Mouse (Mus musculus) neural tube, embryonic 12.5 days (tissue): Measurements from ENCODE around the gene Diras2. TPM values are rescaled to one million over a fixed set of nuclear protein-coding genes. Genes with fewer than 3 reads are reported as not detected.
"Not testable (repeated sequence)": the region's sequence is repeated elsewhere in the genome, so short reads cannot be mapped to it uniquely, and the experiment has no call there.

Source experiments
- ATAC-seq: fragments of 200-750 bp; cut with Nextera tagmentation; 2 replicates; pipeline ENCODE4 v1.8.0; 2017; ENCODE audit warnings: low read depth, mild to moderate bottlenecking, moderate TSS enrichment, moderate library complexity; ENCODE audit not compliant: low FRiP score
- H3K27ac ChIP-seq: fragments of 300-500 bp; sonication (generic); 2 replicates; pipeline ENCODE4 v1.5.1; 2016
- H3K27me3 ChIP-seq: fragments of 300-500 bp; sonication (generic); replicated peaks from 2 replicates; pipeline ENCODE4 v1.6.1; 2016; ENCODE audit warnings: mild to moderate bottlenecking
- H3K36me3 ChIP-seq: fragments of 300-500 bp; sonication (generic); 2 replicates; pipeline ENCODE4 v1.6.1; 2016; ENCODE audit warnings: mild to moderate bottlenecking
- H3K4me1 ChIP-seq: fragments of 300-500 bp; sonication (generic); 2 replicates; pipeline ENCODE4 v1.6.1; 2016
- H3K4me2 ChIP-seq: fragments of 300-500 bp; sonication (generic); replicated peaks from 2 replicates; pipeline ENCODE4 v1.6.1; 2016; ENCODE audit warnings: mild to moderate bottlenecking
- H3K4me3 ChIP-seq: fragments of 300-500 bp; sonication (generic); 2 replicates; pipeline ENCODE4 v1.5.1; 2016
- H3K9ac ChIP-seq: fragments of 300-500 bp; sonication (generic); 2 replicates; pipeline ENCODE4 v1.6.1; 2016; ENCODE audit warnings: mild to moderate bottlenecking
- H3K9me3 ChIP-seq: fragments of 300-500 bp; sonication (generic); 2 replicates; pipeline ENCODE4 v1.6.1; 2016; ENCODE audit warnings: mild to moderate bottlenecking
- WGBS: fragments of 180-500 bp; shearing (Covaris S2); methylation state at CpG from one replicate; pipeline ENCODE4 v1.1.7; 2016; 5-methylcytosine and 5-hydroxymethylcytosine counted together
- polyA plus RNA-seq: library from polyadenylated mRNA; unstranded; fragments of >200 nt; fragmentation: Nextera tagmentation; extraction: Ambion mirVana; gene quantifications from 2 replicates; pipeline ENCODE4 v1.2.1, GENCODE M21; 2016

Gene Diras2
- polyA plus RNA-seq, 1 experiment from 2014 or later: 0.84 TPM

DNA sequence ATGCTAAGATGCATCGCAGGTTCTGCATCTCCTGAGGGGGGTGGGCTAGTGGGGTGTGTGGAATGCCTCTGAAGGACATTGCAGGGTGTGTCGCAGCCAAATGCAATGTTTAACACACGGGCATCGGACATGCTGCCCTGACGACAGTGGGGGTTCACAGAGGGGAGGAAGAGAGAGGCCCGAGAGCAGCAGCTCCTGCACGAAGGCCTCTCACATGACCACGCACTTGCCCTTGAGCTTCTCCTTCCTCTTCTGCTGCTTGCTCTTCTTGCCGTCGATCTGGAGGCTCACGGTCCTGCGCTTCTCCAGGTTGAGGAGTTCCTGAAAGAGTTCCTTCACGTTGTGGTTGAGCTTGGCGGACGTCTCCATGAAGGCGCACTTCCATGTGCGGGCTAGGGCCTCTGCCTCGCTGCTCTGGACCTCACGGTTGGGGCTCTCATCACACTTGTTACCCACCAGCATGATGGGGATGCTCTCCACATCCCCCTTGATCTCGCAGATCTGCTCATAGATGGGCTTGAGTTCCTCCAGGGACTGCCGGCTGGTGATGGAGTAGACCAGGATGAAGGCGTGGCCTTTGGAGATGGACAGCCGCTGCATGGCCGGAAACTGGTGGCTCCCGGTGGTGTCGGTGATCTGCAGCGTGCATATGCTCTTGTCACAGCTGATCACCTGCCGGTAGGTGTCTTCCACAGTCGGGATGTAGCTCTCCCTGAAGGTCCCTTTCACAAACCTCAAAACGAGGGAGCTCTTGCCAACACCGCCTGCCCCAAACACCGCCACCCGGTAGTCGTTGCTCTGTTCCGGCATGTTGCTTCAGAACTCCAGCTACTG is 23.4 kb downstream of the Diras2 start:
- no peaks in the 10 kb centered on the region; the same call in 1 of the 2 replicates for H3K36me3 ChIP-seq
- 92% methylated on average over 35 of the region's 35 CpGs for WGBS

DNA sequence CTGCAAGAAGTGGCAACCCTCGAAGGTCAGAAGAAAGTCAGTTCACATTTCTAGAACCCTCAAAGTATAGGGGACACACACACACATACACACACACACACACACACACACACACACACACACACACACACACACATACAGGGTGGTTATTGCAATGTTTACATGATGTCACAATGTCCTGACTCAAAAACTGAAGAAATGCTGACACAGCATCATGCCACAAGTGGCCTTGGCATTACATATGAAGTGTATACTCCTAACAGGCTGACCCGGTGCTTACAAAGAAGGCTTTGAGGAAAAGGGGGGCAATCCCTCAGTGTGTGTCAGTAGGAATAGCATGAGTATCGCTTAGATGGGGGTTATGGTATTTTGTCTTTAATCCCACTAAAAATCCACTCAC is 24.3 kb downstream of the Diras2 start:
- not testable (repeated sequence) for H3K36me3 ChIP-seq, H3K4me3 ChIP-seq, ATAC-seq, H3K4me1 ChIP-seq, H3K9me3 ChIP-seq, H3K4me2 ChIP-seq, H3K27me3 ChIP-seq, H3K27ac ChIP-seq, H3K9ac ChIP-seq
- WGBS: 85% methylated on average over 3 of the region's 3 CpGs

More for the DNA sequence above, 23.4 kb downstream of the Diras2 start:
- no peaks in the 10 kb centered on the region for H3K9me3 ChIP-seq
- no peak overlapping the region for H3K4me2 ChIP-seq
- no peak for ATAC-seq
- H3K9ac ChIP-seq: no peak overlapping the region
- H3K27ac ChIP-seq: no peak overlapping the region
- no peak overlapping the region for H3K4me3 ChIP-seq
- H3K27me3 ChIP-seq: no peaks in the 10 kb centered on the region
- H3K4me1 ChIP-seq: no peaks in the 10 kb centered on the region

DNA sequence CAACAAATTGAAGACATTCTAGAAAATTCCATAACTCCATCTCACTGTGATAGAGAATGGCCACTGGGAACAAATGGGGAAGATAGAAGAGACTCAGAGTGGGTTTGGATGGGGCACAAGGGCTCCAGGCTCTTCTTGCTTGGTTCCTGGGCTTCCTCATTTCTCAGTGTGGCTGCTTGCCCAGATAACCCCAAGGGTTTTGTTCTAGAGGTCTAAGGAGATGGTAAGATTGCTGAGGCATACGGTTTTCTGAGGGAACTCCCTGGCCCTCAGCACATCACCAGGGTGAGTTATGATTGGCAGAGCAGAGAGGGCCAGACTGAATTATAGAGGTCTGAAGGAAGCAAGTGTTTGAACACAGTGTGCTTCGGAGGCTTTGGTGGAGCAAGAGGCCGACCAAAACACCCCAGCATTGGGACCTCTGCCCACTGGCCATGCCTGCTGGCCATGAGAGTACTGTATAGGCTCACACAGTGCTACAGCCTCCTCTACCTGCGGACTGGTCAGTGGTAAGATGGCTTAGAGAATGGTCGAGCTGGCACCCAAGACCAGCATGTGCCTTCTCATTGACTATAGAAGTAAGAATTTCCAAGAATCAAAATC is 25.3 kb downstream of the Diras2 start:
- not testable (repeated sequence) for H3K27ac ChIP-seq, ATAC-seq, H3K36me3 ChIP-seq, H3K9ac ChIP-seq, H3K4me1 ChIP-seq, H3K27me3 ChIP-seq, H3K9me3 ChIP-seq, H3K4me3 ChIP-seq, H3K4me2 ChIP-seq
- 92% methylated on average over 5 of the region's 5 CpGs for WGBS

DNA sequence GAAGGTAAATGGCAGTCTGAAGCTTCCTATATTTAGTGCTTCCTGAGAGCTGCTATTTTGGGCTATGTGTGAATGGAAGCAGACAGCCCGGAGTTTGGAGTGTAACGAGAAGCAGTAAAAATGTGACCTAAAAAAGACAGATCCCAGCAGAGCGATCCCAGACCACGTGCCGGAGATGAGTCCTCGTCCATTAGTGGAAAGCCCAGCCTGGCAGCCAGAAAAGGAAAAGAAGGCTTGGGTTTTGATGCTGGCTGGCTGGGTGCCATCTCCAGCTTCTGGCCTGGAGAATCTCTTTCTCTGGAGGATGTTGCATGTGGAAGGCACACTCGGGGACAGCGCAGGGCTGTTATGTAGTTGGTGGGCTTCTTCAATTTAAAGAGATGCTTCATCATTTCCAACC is 29.4 kb downstream of the Diras2 start:
- no peak overlapping the region for H3K27ac ChIP-seq
- H3K4me1 ChIP-seq: no peaks in the 10 kb centered on the region
- no peak overlapping the region for H3K4me2 ChIP-seq
- 80% methylated on average over 8 of the region's 8 CpGs for WGBS
- no peak overlapping the region for H3K4me3 ChIP-seq
- H3K9ac ChIP-seq: no peak overlapping the region
- no peaks in the 10 kb centered on the region for H3K27me3 ChIP-seq
- H3K36me3 ChIP-seq: no peaks in the 10 kb centered on the region
- no peak for ATAC-seq
- no peaks in the 10 kb centered on the region for H3K9me3 ChIP-seq

DNA sequence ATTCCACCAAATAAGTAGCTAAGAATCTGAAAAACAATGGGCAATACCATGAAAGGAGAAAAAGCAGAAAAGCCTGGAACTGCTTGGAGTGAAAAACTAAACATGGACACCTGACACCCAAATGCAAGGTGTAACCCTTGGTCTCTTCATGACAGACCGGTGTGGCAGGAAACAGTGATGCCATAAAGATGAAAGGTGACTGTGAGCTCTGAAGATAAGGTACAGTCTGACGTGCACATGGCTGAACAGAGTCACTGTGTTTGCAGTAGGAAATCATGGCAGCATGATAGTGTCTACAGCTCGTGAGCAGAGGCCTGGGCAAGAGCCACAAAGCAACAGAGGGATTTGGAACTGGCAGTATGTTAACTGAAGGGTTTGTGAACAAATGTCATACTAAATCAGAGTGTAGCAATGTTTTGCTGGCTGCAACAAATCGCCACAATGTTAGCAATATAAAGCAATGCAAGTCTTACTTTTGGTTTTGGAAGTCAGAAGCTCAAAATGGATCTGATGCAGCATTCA is 34.0 kb downstream of the Diras2 start:
- H3K4me1 ChIP-seq: no peaks in the 10 kb centered on the region
- H3K9ac ChIP-seq: no peak overlapping the region
- H3K4me3 ChIP-seq: no peak overlapping the region
- H3K36me3 ChIP-seq: no peaks in the 10 kb centered on the region
- no peaks in the 10 kb centered on the region for H3K9me3 ChIP-seq
- WGBS: 79% methylated on average over 4 of the region's 4 CpGs
- no peak overlapping the region for H3K4me2 ChIP-seq
- H3K27ac ChIP-seq: no peak overlapping the region
- no peaks in the 10 kb centered on the region for H3K27me3 ChIP-seq
- ATAC-seq: no peak

DNA sequence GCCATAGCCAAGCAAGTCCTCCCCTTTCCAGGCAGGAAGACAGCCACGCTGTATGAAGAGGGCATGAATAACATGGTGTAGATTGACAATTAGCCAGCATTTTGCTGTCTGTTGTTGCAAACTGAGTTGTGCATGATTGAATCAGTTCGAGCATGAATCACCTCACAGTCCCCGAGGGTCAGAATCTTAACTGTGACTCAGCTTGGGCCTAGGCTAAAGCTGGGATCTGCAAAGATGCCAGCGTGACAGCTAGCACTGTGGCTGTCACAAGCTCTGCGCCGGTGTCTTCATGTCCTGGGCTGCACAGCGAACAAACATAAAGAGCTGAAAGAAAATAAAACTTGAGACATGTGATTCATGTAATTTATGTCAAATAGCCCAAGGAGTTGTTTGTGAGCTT is 42.3 kb downstream of the Diras2 start:
- Histone ChIP-seq H3K4me2 (no peak overlapping the region), H3K27ac (no peak overlapping the region), H3K4me1 (no peaks in the 10 kb centered on the region), H3K4me3 (no peak overlapping the region), H3K36me3 (no peaks in the 10 kb centered on the region), H3K27me3 (no peaks in the 10 kb centered on the region), H3K9me3 (no peaks in the 10 kb centered on the region), H3K9ac (no peak overlapping the region)
- ATAC-seq: no peak
- 92% methylated on average over 7 of the region's 7 CpGs for WGBS

DNA sequence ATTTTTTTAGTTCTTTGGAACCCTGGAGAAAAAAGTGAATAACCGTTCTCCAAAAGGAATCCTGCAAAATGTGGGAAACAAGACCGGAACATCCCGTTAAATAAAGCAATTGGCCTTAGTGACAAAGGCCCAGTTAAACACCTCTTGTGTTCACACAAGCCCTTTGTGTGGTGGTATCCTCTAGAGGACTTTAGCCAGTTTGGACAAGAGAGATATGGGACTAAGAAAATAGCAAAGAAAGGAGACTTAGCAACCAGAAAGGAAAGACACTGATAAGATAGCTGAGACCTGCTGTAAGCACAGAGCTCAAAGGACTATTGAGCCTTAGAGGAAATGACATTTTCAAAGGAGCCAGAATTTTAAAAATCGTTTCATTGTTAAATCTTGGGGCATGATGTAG is 47.0 kb downstream of the Diras2 start:
- Histone ChIP-seq H3K9ac (no peak overlapping the region), H3K27me3 (no peaks in the 10 kb centered on the region), H3K4me2 (no peak overlapping the region), H3K9me3 (no peaks in the 10 kb centered on the region), H3K4me3 (no peak overlapping the region), H3K4me1 (no peaks in the 10 kb centered on the region), H3K27ac (no peak overlapping the region), H3K36me3 (no peaks in the 10 kb centered on the region)
- no peak for ATAC-seq
- 85% methylated on average over 4 of the region's 4 CpGs for WGBS

DNA sequence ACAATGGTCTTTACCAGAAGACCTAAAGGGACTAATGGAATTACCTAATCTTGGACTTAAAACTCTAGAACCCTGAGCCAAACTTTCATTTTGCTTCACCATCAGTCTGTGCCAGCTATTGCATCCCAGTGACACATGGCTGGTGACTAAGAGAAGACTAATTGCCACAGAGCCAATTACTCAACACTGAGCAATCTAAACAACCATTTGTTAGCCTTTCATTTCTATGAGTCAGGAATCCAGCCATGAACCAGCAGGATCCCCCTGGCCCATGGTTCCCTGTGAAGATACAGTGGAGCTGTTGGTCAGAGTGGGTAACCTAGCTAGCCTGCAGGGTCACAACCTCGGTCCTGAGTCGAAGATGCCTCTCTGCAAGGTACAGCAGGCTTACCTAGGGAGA is 49.3 kb downstream of the Diras2 start:
- H3K4me2 ChIP-seq: no peak overlapping the region
- WGBS: 84% methylated on average over 2 of the region's 2 CpGs
- no peaks in the 10 kb centered on the region for H3K27me3 ChIP-seq
- H3K9ac ChIP-seq: no peak overlapping the region
- no peak for ATAC-seq
- no peaks in the 10 kb centered on the region for H3K9me3 ChIP-seq
- no peaks in the 10 kb centered on the region for H3K36me3 ChIP-seq
- no peak overlapping the region for H3K27ac ChIP-seq
- H3K4me3 ChIP-seq: no peak overlapping the region
- no peaks in the 10 kb centered on the region for H3K4me1 ChIP-seq

DNA sequence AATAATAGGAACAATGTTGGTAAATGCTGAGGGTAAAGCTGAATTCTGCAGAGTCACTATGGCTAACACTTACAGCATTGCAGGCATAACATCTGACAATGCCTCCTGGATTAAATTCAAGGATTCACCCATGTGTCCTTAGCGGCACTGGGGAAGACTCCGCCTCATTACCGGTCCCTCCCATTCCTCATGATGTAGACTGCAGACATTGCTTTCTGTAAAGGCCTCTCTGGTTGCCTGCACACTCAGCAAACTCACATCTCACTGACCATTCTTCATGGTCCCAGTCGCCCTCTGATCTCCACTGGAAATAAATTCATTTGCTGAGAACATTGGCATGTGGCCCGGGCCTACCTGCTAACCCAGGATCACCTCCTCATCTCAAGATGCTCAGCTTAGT is 51.9 kb downstream of the Diras2 start:
- H3K9me3 ChIP-seq: no peaks in the 10 kb centered on the region
- H3K27ac ChIP-seq: no peak overlapping the region
- no peaks in the 10 kb centered on the region for H3K27me3 ChIP-seq
- H3K4me2 ChIP-seq: no peak overlapping the region
- H3K36me3 ChIP-seq: no peaks in the 10 kb centered on the region
- no peaks in the 10 kb centered on the region for H3K4me1 ChIP-seq
- H3K9ac ChIP-seq: no peak overlapping the region
- no peak for ATAC-seq
- no peak overlapping the region for H3K4me3 ChIP-seq
- WGBS: 94% methylated on average over 5 of the region's 5 CpGs

DNA sequence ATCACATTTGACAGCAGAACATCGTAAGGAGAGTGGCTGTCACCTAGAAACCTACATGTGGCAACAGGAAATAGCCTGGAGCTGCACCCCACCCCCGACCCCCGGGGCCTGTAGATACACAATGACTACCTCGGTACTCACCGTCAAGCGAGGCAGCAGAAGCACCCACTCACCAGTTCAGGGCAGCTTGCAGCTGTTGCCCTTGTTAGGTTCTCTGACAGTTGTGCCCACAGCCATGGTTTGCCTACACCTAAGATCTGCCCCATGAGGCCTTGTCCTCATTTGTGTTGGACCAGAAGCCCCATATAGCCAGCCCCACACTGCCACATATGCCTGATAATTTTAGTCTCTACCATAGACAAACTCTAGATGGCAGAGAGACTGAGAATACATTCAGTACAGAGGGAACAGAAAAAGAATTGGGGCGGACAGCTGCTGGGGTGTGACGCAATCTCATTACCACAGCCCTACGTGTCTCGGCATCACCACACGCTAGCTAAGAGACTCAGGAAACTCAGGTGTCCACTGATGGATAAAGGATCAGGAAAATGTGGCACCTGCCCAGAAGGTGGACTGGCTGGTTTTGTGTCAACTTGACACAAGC is 54.0 kb downstream of the Diras2 start:
- no peaks in the 10 kb centered on the region for H3K4me1 ChIP-seq
- no peak overlapping the region for H3K9ac ChIP-seq
- H3K9me3 ChIP-seq: no peaks in the 10 kb centered on the region
- H3K27me3 ChIP-seq: no peaks in the 10 kb centered on the region
- no peak overlapping the region for H3K4me3 ChIP-seq
- no peak overlapping the region for H3K4me2 ChIP-seq
- H3K27ac ChIP-seq: no peak overlapping the region
- WGBS: 90% methylated on average over 11 of the region's 11 CpGs
- no peak for ATAC-seq
- no peaks in the 10 kb centered on the region for H3K36me3 ChIP-seq

DNA sequence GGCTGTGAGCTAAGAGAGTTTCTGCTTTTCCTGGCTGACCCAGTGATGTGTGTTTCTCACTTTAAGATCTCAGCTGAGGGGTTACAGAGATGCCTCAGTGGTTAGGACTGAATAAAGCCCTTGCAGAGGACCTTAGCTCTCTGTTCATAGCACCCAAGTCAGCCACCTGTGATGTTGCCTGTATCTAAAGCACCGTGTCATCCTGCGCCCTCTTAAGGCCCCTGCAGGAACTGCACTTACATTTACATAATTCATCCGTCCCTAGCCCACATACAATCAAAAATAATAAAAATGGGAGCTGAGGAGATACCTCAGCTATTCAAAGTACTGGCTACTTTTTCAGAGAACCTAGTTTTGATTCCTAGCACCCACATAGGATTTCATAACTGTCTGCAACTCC is 54.9 kb downstream of the Diras2 start:
- Histone ChIP-seq H3K9ac (no peak overlapping the region), H3K27me3 (no peaks in the 10 kb centered on the region)
- 64% methylated on average over 3 of the region's 3 CpGs for WGBS

DNA sequence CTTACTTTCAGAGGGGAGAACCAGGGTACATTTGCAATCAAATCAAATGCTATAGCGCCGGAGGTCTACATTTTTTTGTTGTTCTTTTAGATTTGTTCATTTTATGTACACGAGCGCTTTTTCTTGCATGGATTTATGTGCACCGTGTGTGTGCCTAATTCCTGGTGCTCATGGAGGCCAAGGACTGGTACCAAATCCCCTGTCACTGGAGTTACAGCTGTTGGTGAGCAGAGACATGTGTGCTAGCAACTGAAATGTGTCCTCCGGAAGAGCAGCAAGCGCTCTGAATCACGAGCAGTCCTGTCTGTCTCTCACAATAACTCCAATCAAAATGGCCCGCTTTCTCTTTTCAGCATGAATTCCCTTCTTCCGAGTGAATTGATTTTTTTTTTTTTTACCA is 55.8 kb downstream of the Diras2 start:
- no peak overlapping the region for H3K4me3 ChIP-seq
- ATAC-seq: no peak
- 82% methylated on average over 10 of the region's 10 CpGs for WGBS
- no peaks in the 10 kb centered on the region for H3K27me3 ChIP-seq
- no peak overlapping the region for H3K27ac ChIP-seq
- no peaks in the 10 kb centered on the region for H3K9me3 ChIP-seq
- no peak overlapping the region for H3K4me2 ChIP-seq
- no peaks in the 10 kb centered on the region for H3K4me1 ChIP-seq
- no peak overlapping the region for H3K9ac ChIP-seq
- no peaks in the 10 kb centered on the region for H3K36me3 ChIP-seq

More for the DNA sequence above, 54.9 kb downstream of the Diras2 start:
- Histone ChIP-seq H3K36me3 (no peaks in the 10 kb centered on the region), H3K9me3 (no peaks in the 10 kb centered on the region), H3K4me1 (no peaks in the 10 kb centered on the region), H3K4me2 (no peak overlapping the region), H3K27ac (no peak overlapping the region), H3K4me3 (no peak overlapping the region)
- no peak for ATAC-seq
